Mouse (Mus musculus) lung, adult 2 months (tissue): ENCODE data around the gene Mllt3.

ENCODE experiments used
- CTCF ChIP-seq: fragments of 200-500 bp; IDR thresholded peaks from 2 replicates; pipeline ENCODE4 v1.5.1; 2011; ENCODE audit warnings: mild to moderate bottlenecking, low read length, control low read depth; ENCODE audit not compliant: insufficient read depth
- POLR2A ChIP-seq: fragments of 200-500 bp; IDR thresholded peaks from 2 replicates; pipeline ENCODE4 v1.6.1; 2011; ENCODE audit warnings: low read depth, mild to moderate bottlenecking, control low read depth, low read length, borderline replicate concordance; ENCODE audit errors: extremely low read depth

DNA sequence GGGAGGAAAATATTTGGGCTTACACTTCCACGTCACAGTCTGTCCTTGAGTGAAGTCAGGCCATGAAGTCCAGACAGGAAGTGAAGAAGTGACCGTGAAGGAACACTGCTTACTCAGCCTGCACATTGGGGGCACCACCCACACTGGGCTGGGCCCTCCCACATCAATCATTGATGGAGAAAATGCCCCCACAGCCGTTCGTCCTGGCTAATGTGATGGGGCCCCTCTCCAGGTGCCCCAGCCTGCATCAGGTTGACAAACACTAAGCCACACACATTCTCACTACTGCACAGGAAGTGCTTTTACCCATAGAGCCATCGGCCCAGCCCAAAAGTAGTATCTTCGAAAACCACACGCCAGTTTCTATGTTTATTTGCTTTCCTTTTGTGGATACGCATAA lies 13.1 kb upstream of the Mllt3 start:
- TF ChIP-seq CTCF (no peak), POLR2A (no peak)
